Mouse (Mus musculus) neural tube, embryonic 12.5 days (tissue): Measurements from ENCODE around the gene Olfr1441. TPM values are rescaled to one million over a fixed set of nuclear protein-coding genes. Genes with fewer than 3 reads are reported as not detected.

ENCODE experiments used
- ATAC-seq: fragments of 200-750 bp; cut with Nextera tagmentation; 2 replicates; pipeline ENCODE4 v1.8.0; 2017; ENCODE audit warnings: low read depth, mild to moderate bottlenecking, moderate TSS enrichment, moderate library complexity; ENCODE audit not compliant: low FRiP score
- H3K27ac ChIP-seq: fragments of 300-500 bp; sonication (generic); 2 replicates; pipeline ENCODE4 v1.5.1; 2016
- H3K27me3 ChIP-seq: fragments of 300-500 bp; sonication (generic); replicated peaks from 2 replicates; pipeline ENCODE4 v1.6.1; 2016; ENCODE audit warnings: mild to moderate bottlenecking
- H3K36me3 ChIP-seq: fragments of 300-500 bp; sonication (generic); 2 replicates; pipeline ENCODE4 v1.6.1; 2016; ENCODE audit warnings: mild to moderate bottlenecking
- H3K4me1 ChIP-seq: fragments of 300-500 bp; sonication (generic); 2 replicates; pipeline ENCODE4 v1.6.1; 2016
- H3K4me2 ChIP-seq: fragments of 300-500 bp; sonication (generic); replicated peaks from 2 replicates; pipeline ENCODE4 v1.6.1; 2016; ENCODE audit warnings: mild to moderate bottlenecking
- H3K4me3 ChIP-seq: fragments of 300-500 bp; sonication (generic); 2 replicates; pipeline ENCODE4 v1.5.1; 2016
- H3K9ac ChIP-seq: fragments of 300-500 bp; sonication (generic); 2 replicates; pipeline ENCODE4 v1.6.1; 2016; ENCODE audit warnings: mild to moderate bottlenecking
- H3K9me3 ChIP-seq: fragments of 300-500 bp; sonication (generic); 2 replicates; pipeline ENCODE4 v1.6.1; 2016; ENCODE audit warnings: mild to moderate bottlenecking
- WGBS: fragments of 180-500 bp; shearing (Covaris S2); methylation state at CpG from one replicate; pipeline ENCODE4 v1.1.7; 2016; 5-methylcytosine and 5-hydroxymethylcytosine counted together
- polyA plus RNA-seq: library from polyadenylated mRNA; unstranded; fragments of >200 nt; fragmentation: Nextera tagmentation; extraction: Ambion mirVana; gene quantifications from 2 replicates; pipeline ENCODE4 v1.2.1, GENCODE M21; 2016

Gene Olfr1441
- polyA plus RNA-seq, 1 experiment from 2014 or later, result not detected

- 84% methylated on average over 4 of the region's 4 CpGs for WGBS
- no peak overlapping the region for H3K27ac ChIP-seq
- H3K4me2 ChIP-seq, result no peak overlapping the region
- H3K4me1 ChIP-seq, result no peaks in the 10 kb centered on the region
- H3K9me3 ChIP-seq, result no peaks in the 10 kb centered on the region
- H3K36me3 ChIP-seq, result peaks cover 32% of the 10 kb centered on the region
- no peak overlapping the region for H3K4me3 ChIP-seq
- ATAC-seq, result no peak
- no peaks in the 10 kb centered on the region for H3K27me3 ChIP-seq
- no peak overlapping the region for H3K9ac ChIP-seq
Observed at GRCm38 (mm10) chr19:12464674-12465073, 47.4 kb downstream of the Olfr1441 start.

- Histone ChIP-seq H3K36me3 (peaks cover 35% of the 10 kb centered on the region), H3K4me2 (no peak overlapping the region), H3K27me3 (no peaks in the 10 kb centered on the region), H3K9ac (no peak overlapping the region), H3K4me1 (no peaks in the 10 kb centered on the region), H3K27ac (no peak overlapping the region), H3K4me3 (no peak overlapping the region), H3K9me3 (no peaks in the 10 kb centered on the region)
- WGBS, result 95% methylated on average over 10 of the region's 10 CpGs
- ATAC-seq, result no peak
Observed at GRCm38 (mm10) chr19:12465530-12466144, 48.4 kb downstream of the Olfr1441 start.

GRCm38 (mm10) chr19:12466204-12466603, 49.0 kb downstream of the Olfr1441 start:
- peaks cover 40% of the 10 kb centered on the region for H3K36me3 ChIP-seq
- H3K4me3 ChIP-seq, result no peak overlapping the region
- no peak overlapping the region for H3K9ac ChIP-seq

GRCm38 (mm10) chr19:12467436-12467835, 50.2 kb downstream of the Olfr1441 start:
- 84% methylated on average over 5 of the region's 5 CpGs for WGBS
- Histone ChIP-seq H3K27ac (no peak overlapping the region), H3K4me2 (no peak overlapping the region), H3K36me3 (peaks cover 49% of the 10 kb centered on the region), H3K9ac (no peak overlapping the region), H3K27me3 (no peaks in the 10 kb centered on the region), H3K9me3 (no peaks in the 10 kb centered on the region), H3K4me3 (no peak overlapping the region), H3K4me1 (no peaks in the 10 kb centered on the region)
- no peak for ATAC-seq

More at GRCm38 (mm10) chr19:12466204-12466603, 49.0 kb downstream of the Olfr1441 start:
- H3K4me1 ChIP-seq, result no peaks in the 10 kb centered on the region
- no peaks in the 10 kb centered on the region for H3K9me3 ChIP-seq
- ATAC-seq, result peak; percentile 59
- no peak overlapping the region for H3K27ac ChIP-seq
- WGBS, result 29% methylated on average over 7 of the region's 7 CpGs
- H3K4me2 ChIP-seq, result no peak overlapping the region
- no peaks in the 10 kb centered on the region for H3K27me3 ChIP-seq

GRCm38 (mm10) chr19:12471866-12472265, 54.6 kb downstream of the Olfr1441 start:
- ATAC-seq, result no peak
- Histone ChIP-seq H3K36me3 (peaks cover 62% of the 10 kb centered on the region), H3K27me3 (no peaks in the 10 kb centered on the region), H3K4me1 (peaks cover 2% of the 10 kb centered on the region; the same call in 1 of the 2 replicates), H3K4me3 (no peak overlapping the region), H3K9me3 (no peaks in the 10 kb centered on the region), H3K27ac (no peak overlapping the region), H3K4me2 (no peak overlapping the region), H3K9ac (no peak overlapping the region)
- 80% methylated on average over 3 of the region's 3 CpGs for WGBS

GRCm38 (mm10) chr19:12472381-12472976, 55.2 kb downstream of the Olfr1441 start:
- Histone ChIP-seq H3K27me3 (no peaks in the 10 kb centered on the region), H3K36me3 (peaks cover 62% of the 10 kb centered on the region)

More at GRCm38 (mm10) chr19:12472381-12472976, 55.2 kb downstream of the Olfr1441 start:
- Histone ChIP-seq H3K4me1 (peaks cover 2% of the 10 kb centered on the region; the same call in 1 of the 2 replicates), H3K9me3 (no peaks in the 10 kb centered on the region), H3K4me2 (no peak overlapping the region), H3K4me3 (no peak overlapping the region), H3K27ac (no peak overlapping the region), H3K9ac (no peak overlapping the region)
- no peak for ATAC-seq
- 89% methylated on average over 5 of the region's 5 CpGs for WGBS

Other genes with a start within 250 kb of the Olfr1441 start
- gene Olfr1555-ps1, start 247.3 kb upstream of the Olfr1441 start, polyA plus RNA-seq, result not detected in 2 replicates
- not detected in 2 replicates for gene Olfr1431, start 216.8 kb upstream of the Olfr1441 start, polyA plus RNA-seq
- gene Olfr1432, start 184.8 kb upstream of the Olfr1441 start, polyA plus RNA-seq, result not detected in 2 replicates
- gene Olfr262, start 175.8 kb upstream of the Olfr1441 start, polyA plus RNA-seq, result not detected in 2 replicates
- not detected in 2 replicates for gene Olfr235, start 156.4 kb upstream of the Olfr1441 start, polyA plus RNA-seq
- not detected in 2 replicates for gene Olfr1434, start 137.6 kb upstream of the Olfr1441 start, polyA plus RNA-seq
- not detected in 2 replicates for gene Olfr1436, start 118.3 kb upstream of the Olfr1441 start, polyA plus RNA-seq
- not detected in 2 replicates for gene Olfr1437, start 92.3 kb upstream of the Olfr1441 start, polyA plus RNA-seq
- not detected in 2 replicates for gene Olfr1438-ps1, start 81.5 kb upstream of the Olfr1441 start, polyA plus RNA-seq
- gene Olfr1440, start 30.2 kb upstream of the Olfr1441 start, polyA plus RNA-seq, result not detected in 2 replicates
- not detected in 2 replicates for gene Pfpl, start 10.5 kb downstream of the Olfr1441 start, polyA plus RNA-seq
- 0.76 and 1.1 TPM in 2 replicates for gene Mpeg1, start 43.3 kb downstream of the Olfr1441 start, polyA plus RNA-seq
- 58.4 and 63.3 TPM in 2 replicates for gene Dtx4, start 84.0 kb downstream of the Olfr1441 start, polyA plus RNA-seq
- 13.3 and 15.7 TPM in 2 replicates for gene Fam111a, start 128.3 kb downstream of the Olfr1441 start, polyA plus RNA-seq
- gene Gm4952, start 182.5 kb downstream of the Olfr1441 start, polyA plus RNA-seq, result not detected in 2 replicates
- not detected in 2 replicates for gene Glyat, start 215.9 kb downstream of the Olfr1441 start, polyA plus RNA-seq